Mouse (Mus musculus) liver, embryonic 14.5 days (tissue): ENCODE measurements around the gene Rnaseh2c.

Source experiments
- CTCF ChIP-seq: IDR thresholded peaks from 2 replicates; pipeline ENCODE4 v1.5.1; 2016; ENCODE audit warnings: antibody characterized with exemption, low read depth, control low read depth
- EP300 ChIP-seq: IDR thresholded peaks from 2 replicates; pipeline ENCODE4 v1.6.1; 2016; ENCODE audit warnings: antibody characterized with exemption, low read depth

GRCm38 (mm10) chr19:5572331-5573125, 29.1 kb upstream of the Rnaseh2c start:
- no peak for TF ChIP-seq EP300
- TF ChIP-seq CTCF, result no peak
